Mouse (Mus musculus): Measurements from ENCODE around the gene Dnajc11.

- TF ChIP-seq CTCF (IDR thresholded peaks at IDR 0.05; ENCODE audit: extremely low read depth, insufficient read depth, low read length) (no peak), POLR2A (IDR thresholded peaks at IDR 0.05; ENCODE audit: extremely low read depth, insufficient read depth, low read length) (peak; percentile 95)
These were observed 94.0 kb downstream of the Dnajc11 start, which contains the start of gene Zbtb48 for GRCm38 (mm10) chr4:152027524-152027923.

Data from cortical plate, adult 2 months (tissue).